Mouse (Mus musculus) neural tube, embryonic 15.5 days (tissue): ENCODE data around the gene Cbfa2t2. TPM values are rescaled to one million over a fixed set of nuclear protein-coding genes. Genes with fewer than 3 reads are reported as not detected.

Experiments used
- ATAC-seq: fragments of 200-750 bp; cut with Nextera tagmentation; 2 replicates; pipeline ENCODE4 v1.8.0; 2017; ENCODE audit warnings: mild to moderate bottlenecking, moderate TSS enrichment, moderate library complexity; ENCODE audit not compliant: low FRiP score
- H3K27ac ChIP-seq: fragments of 300-500 bp; sonication (generic); replicated peaks from 2 replicates; pipeline ENCODE4 v1.5.1; 2015; ENCODE audit warnings: mild to moderate bottlenecking, inconsistent platforms
- H3K27me3 ChIP-seq: fragments of 300-500 bp; sonication (generic); replicated peaks from 2 replicates; pipeline ENCODE4 v1.6.1; 2015; ENCODE audit warnings: inconsistent platforms
- H3K36me3 ChIP-seq: fragments of 300-500 bp; sonication (generic); 2 replicates; pipeline ENCODE4 v1.6.1; 2015; ENCODE audit warnings: inconsistent platforms
- H3K4me1 ChIP-seq: fragments of 300-500 bp; sonication (generic); 2 replicates; pipeline ENCODE4 v1.6.1; 2015; ENCODE audit warnings: inconsistent platforms
- H3K4me2 ChIP-seq: fragments of 300-500 bp; sonication (generic); 2 replicates; pipeline ENCODE4 v1.6.1; 2015; ENCODE audit warnings: inconsistent platforms, mild to moderate bottlenecking, moderate library complexity
- H3K4me3 ChIP-seq: fragments of 300-500 bp; sonication (generic); replicated peaks from 2 replicates; pipeline ENCODE4 v1.5.1; 2015; ENCODE audit warnings: mild to moderate bottlenecking, inconsistent platforms
- H3K9ac ChIP-seq: fragments of 300-500 bp; sonication (generic); replicated peaks from 2 replicates; pipeline ENCODE4 v1.6.1; 2015; ENCODE audit warnings: mild to moderate bottlenecking, inconsistent platforms
- H3K9me3 ChIP-seq: fragments of 300-500 bp; sonication (generic); replicated peaks from 2 replicates; pipeline ENCODE4 v1.6.1; 2016; ENCODE audit warnings: inconsistent platforms
- WGBS: fragments of 180-500 bp; shearing (Covaris S2); methylation state at CpG from one replicate; pipeline ENCODE4 v1.1.7; 2015; ENCODE audit warnings: mixed read lengths; 5-methylcytosine and 5-hydroxymethylcytosine counted together
- polyA plus RNA-seq: library from polyadenylated mRNA; unstranded; fragments of >200 nt; fragmentation: Nextera tagmentation; extraction: Ambion mirVana; gene quantifications from 2 replicates; pipeline ENCODE4 v1.2.1, GENCODE M21; 2015

Gene Cbfa2t2
- polyA plus RNA-seq, 1 experiment from 2014 or later: 36.1 TPM

- H3K4me3 ChIP-seq: no peak overlapping the region
- H3K9ac ChIP-seq: no peak overlapping the region
- peaks cover 35% of the 10 kb centered on the region for H3K4me1 ChIP-seq
- no peak for ATAC-seq
- H3K4me2 ChIP-seq: no peak overlapping the region
- WGBS: 89% methylated on average over 3 of the region's 3 CpGs
- H3K27ac ChIP-seq: no peak overlapping the region
- H3K9me3 ChIP-seq: no peaks in the 10 kb centered on the region
- no peaks in the 10 kb centered on the region for H3K27me3 ChIP-seq
- H3K36me3 ChIP-seq: no peaks in the 10 kb centered on the region
Observed at GRCm38 (mm10) chr2:154572996-154573395, 136.7 kb downstream of the Cbfa2t2 start.

- Histone ChIP-seq H3K4me1 (peaks cover 22% of the 10 kb centered on the region), H3K9me3 (no peaks in the 10 kb centered on the region), H3K4me2 (no peak overlapping the region), H3K4me3 (no peak overlapping the region), H3K27ac (no peak overlapping the region), H3K27me3 (no peaks in the 10 kb centered on the region), H3K36me3 (no peaks in the 10 kb centered on the region), H3K9ac (no peak overlapping the region)
- 19% methylated on average over 7 of the region's 7 CpGs for WGBS
- no peak for ATAC-seq
Observed at GRCm38 (mm10) chr2:154574271-154574670, 138.0 kb downstream of the Cbfa2t2 start.

- H3K27me3 ChIP-seq: no peaks in the 10 kb centered on the region
- no peaks in the 10 kb centered on the region for H3K36me3 ChIP-seq
- no peak for ATAC-seq
- H3K4me3 ChIP-seq: no peak overlapping the region
- 0 out of 2 replicates have a peak overlapping the region, but pooled peaks have one; percentile 9 for H3K27ac ChIP-seq
- H3K4me2 ChIP-seq: no peak overlapping the region
- no peak overlapping the region for H3K9ac ChIP-seq
- 23% methylated on average over 12 of the region's 12 CpGs for WGBS
- H3K4me1 ChIP-seq: peaks cover 11% of the 10 kb centered on the region
- H3K9me3 ChIP-seq: no peaks in the 10 kb centered on the region
Observed at GRCm38 (mm10) chr2:154576876-154577743, 140.8 kb downstream of the Cbfa2t2 start.

GRCm38 (mm10) chr2:154577744-154578067 is 141.4 kb downstream of the Cbfa2t2 start:
- no peaks in the 10 kb centered on the region for H3K36me3 ChIP-seq
- no peaks in the 10 kb centered on the region for H3K9me3 ChIP-seq
- no peaks in the 10 kb centered on the region for H3K27me3 ChIP-seq
- H3K4me2 ChIP-seq: no peak overlapping the region
- 0 out of 2 replicates have a peak overlapping the region, but pooled peaks have one; percentile 9 for H3K27ac ChIP-seq
- ATAC-seq: no peak
- H3K9ac ChIP-seq: no peak overlapping the region
- H3K4me3 ChIP-seq: no peak overlapping the region
- WGBS: 55% methylated on average over 6 of the region's 6 CpGs
- peaks cover 11% of the 10 kb centered on the region for H3K4me1 ChIP-seq

- no peaks in the 10 kb centered on the region for H3K27me3 ChIP-seq
- no peak for ATAC-seq
- H3K4me1 ChIP-seq: peaks cover 30% of the 10 kb centered on the region
- H3K27ac ChIP-seq: no peak overlapping the region
- H3K9me3 ChIP-seq: no peaks in the 10 kb centered on the region
- no peaks in the 10 kb centered on the region for H3K36me3 ChIP-seq
- whole genome bisulfite sequencing: 83% methylated on average over 8 of the region's 8 CpGs
- H3K9ac ChIP-seq: no peak overlapping the region
- H3K4me2 ChIP-seq: no peak overlapping the region
- H3K4me3 ChIP-seq: no peak overlapping the region
Observed at GRCm38 (mm10) chr2:154580586-154580985, 144.3 kb downstream of the Cbfa2t2 start.

- no peak overlapping the region for H3K4me3 ChIP-seq
- no peak for ATAC-seq
- 93% methylated on average over 1 of the region's 1 CpGs for WGBS
Observed at GRCm38 (mm10) chr2:154581421-154581820, 145.1 kb downstream of the Cbfa2t2 start.

GRCm38 (mm10) chr2:154583906-154584872 is 147.9 kb downstream of the Cbfa2t2 start:
- peak; percentile 67; the same call in 1 of the 2 replicates for ATAC-seq
- Histone ChIP-seq H3K9ac (no peak overlapping the region), H3K9me3 (no peaks in the 10 kb centered on the region), H3K4me1 (peaks cover 18% of the 10 kb centered on the region), H3K36me3 (peaks cover 7% of the 10 kb centered on the region; the same call in 1 of the 2 replicates), H3K4me2 (no peak overlapping the region), H3K4me3 (no peak overlapping the region), H3K27me3 (no peaks in the 10 kb centered on the region), H3K27ac (no peak overlapping the region)
- 43% methylated on average over 15 of the region's 15 CpGs for WGBS

More at GRCm38 (mm10) chr2:154581421-154581820, 145.1 kb downstream of the Cbfa2t2 start:
- H3K27ac ChIP-seq: no peak overlapping the region
- no peak overlapping the region for H3K4me2 ChIP-seq
- H3K4me1 ChIP-seq: peaks cover 30% of the 10 kb centered on the region
- no peaks in the 10 kb centered on the region for H3K9me3 ChIP-seq
- H3K36me3 ChIP-seq: 0 out of 2 replicates have a peak, but pooled peaks cover under 1% of the 10 kb centered on the region
- no peak overlapping the region for H3K9ac ChIP-seq
- H3K27me3 ChIP-seq: no peaks in the 10 kb centered on the region

GRCm38 (mm10) chr2:154584931-154585601 is 148.8 kb downstream of the Cbfa2t2 start:
- Histone ChIP-seq H3K4me3 (no peak overlapping the region), H3K4me1 (peaks cover 18% of the 10 kb centered on the region), H3K9ac (no peak overlapping the region), H3K36me3 (peaks cover 7% of the 10 kb centered on the region; the same call in 1 of the 2 replicates), H3K27ac (no peak overlapping the region), H3K9me3 (no peaks in the 10 kb centered on the region), H3K27me3 (no peaks in the 10 kb centered on the region), H3K4me2 (no peak overlapping the region)
- ATAC-seq: no peak
- 49% methylated on average over 17 of the region's 17 CpGs for WGBS

- no peak for ATAC-seq
- H3K27ac ChIP-seq: no peak overlapping the region
- H3K36me3 ChIP-seq: peaks cover 7% of the 10 kb centered on the region; the same call in 1 of the 2 replicates
- H3K4me1 ChIP-seq: peaks cover 18% of the 10 kb centered on the region
- H3K9me3 ChIP-seq: no peaks in the 10 kb centered on the region
- H3K9ac ChIP-seq: no peak overlapping the region
- H3K4me2 ChIP-seq: no peak overlapping the region
- no peak overlapping the region for H3K4me3 ChIP-seq
- H3K27me3 ChIP-seq: no peaks in the 10 kb centered on the region
- 76% methylated on average over 5 of the region's 5 CpGs for WGBS
Observed at GRCm38 (mm10) chr2:154586405-154586804, 150.1 kb downstream of the Cbfa2t2 start.
